Mouse (Mus musculus): ENCODE data around the gene Ppp1r14a.

- TF ChIP-seq CTCF (IDR thresholded peaks at IDR 0.05; ENCODE audit: control insufficient read depth, insufficient read depth, insufficient replicate concordance, low read depth, low read length): no peak
- TF ChIP-seq POLR2A (IDR thresholded peaks at IDR 0.05; ENCODE audit: control insufficient read depth, low read depth, low read length): no peak
Measured at GRCm38 (mm10) chr7:29304463-29305262, 15.6 kb downstream of the Ppp1r14a start.

Measured in testis, adult 2 months (tissue).